Mouse (Mus musculus) hindbrain, embryonic 14.5 days (tissue): ENCODE measurements at regions not wholly inside any gene's neighbourhood (a gene's known extent, or its start where the extent isn't known, plus 50 kb on each side); places are given as distances from the start of the nearest gene placed in this dataset.

ENCODE experiments used
- ATAC-seq: fragments of 200-750 bp; cut with Nextera tagmentation; 2 replicates; pipeline ENCODE4 v1.8.0; 2017; ENCODE audit warnings: moderate number of reproducible peaks, mild to moderate bottlenecking, moderate TSS enrichment, moderate library complexity; ENCODE audit not compliant: low FRiP score
- DNase-seq: peaks from one replicate; pipeline ENCODE4 v3.0.0-alpha.2; 2015; ENCODE audit warnings: low spot score
- H3K27ac ChIP-seq: fragments of 300-500 bp; sonication (generic); 2 replicates; pipeline ENCODE4 v1.5.1; 2014; ENCODE audit warnings: mild to moderate bottlenecking, moderate library complexity
- H3K27me3 ChIP-seq: fragments of 300-500 bp; sonication (generic); 2 replicates; pipeline ENCODE4 v1.6.1; 2014; ENCODE audit warnings: mild to moderate bottlenecking, low read length, mixed read lengths; ENCODE audit not compliant: control insufficient read depth, insufficient read depth
- H3K36me3 ChIP-seq: fragments of 300-500 bp; sonication (generic); replicated peaks from 2 replicates; pipeline ENCODE4 v1.6.1; 2014; ENCODE audit not compliant: control insufficient read depth, insufficient read depth
- H3K4me1 ChIP-seq: fragments of 300-500 bp; sonication (generic); replicated peaks from 2 replicates; pipeline ENCODE4 v1.6.1; 2014; ENCODE audit warnings: antibody characterized with exemption, low read length, mixed read lengths; ENCODE audit not compliant: control insufficient read depth, insufficient read depth
- H3K4me2 ChIP-seq: fragments of 300-500 bp; sonication (generic); replicated peaks from 2 replicates; pipeline ENCODE4 v1.6.1; 2014; ENCODE audit warnings: mild to moderate bottlenecking, moderate library complexity
- H3K4me3 ChIP-seq: fragments of 300-500 bp; sonication (generic); replicated peaks from 2 replicates; pipeline ENCODE4 v1.5.1; 2014; ENCODE audit warnings: mild to moderate bottlenecking, low read length
- H3K9ac ChIP-seq: fragments of 300-500 bp; sonication (generic); 2 replicates; pipeline ENCODE4 v1.6.1; 2014
- H3K9me3 ChIP-seq: fragments of 300-500 bp; sonication (generic); 2 replicates; pipeline ENCODE4 v1.6.1; 2016; ENCODE audit warnings: low read length; ENCODE audit not compliant: control insufficient read depth
- whole genome bisulfite sequencing: fragments of 180-500 bp; shearing (Covaris S2); extraction: QIAGEN DNeasy Blood & Tissue Kit; methylation state at CpG from one replicate; pipeline ENCODE4 v1.1.7; 2014; 5-methylcytosine and 5-hydroxymethylcytosine counted together

DNA sequence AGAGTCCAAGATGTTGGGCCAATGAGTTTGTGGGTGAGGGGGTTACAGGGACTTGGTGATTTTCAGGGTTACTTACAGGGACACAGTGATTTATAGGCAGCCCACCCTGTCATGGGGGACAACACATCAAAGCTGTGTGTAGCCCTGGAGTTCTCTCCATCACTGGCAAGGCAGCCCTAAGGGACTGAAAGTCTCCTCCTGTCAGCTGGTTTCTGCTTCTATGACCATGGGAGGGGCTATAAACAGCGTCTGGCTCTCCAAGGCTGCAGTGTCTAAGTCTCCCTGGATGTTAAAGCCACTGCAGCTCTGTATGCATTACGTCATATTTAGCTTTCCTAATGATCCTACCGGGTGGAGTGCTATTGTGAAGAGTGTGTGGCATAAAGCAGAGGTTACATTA lies 66.2 kb upstream of the Zfp644 start:
- H3K4me2 ChIP-seq: no peak overlapping the region
- no peak for DNase-seq
- H3K4me1 ChIP-seq: no peaks in the 10 kb centered on the region
- WGBS: 44% methylated on average over 3 of the region's 3 CpGs
- H3K9ac ChIP-seq: no peak overlapping the region
- ATAC-seq: no peak
- peaks cover 4% of the 10 kb centered on the region; the same call in 1 of the 2 replicates for H3K27me3 ChIP-seq
- no peaks in the 10 kb centered on the region for H3K9me3 ChIP-seq
- no peak overlapping the region for H3K4me3 ChIP-seq
- H3K36me3 ChIP-seq: no peaks in the 10 kb centered on the region
- no peak overlapping the region for H3K27ac ChIP-seq

DNA sequence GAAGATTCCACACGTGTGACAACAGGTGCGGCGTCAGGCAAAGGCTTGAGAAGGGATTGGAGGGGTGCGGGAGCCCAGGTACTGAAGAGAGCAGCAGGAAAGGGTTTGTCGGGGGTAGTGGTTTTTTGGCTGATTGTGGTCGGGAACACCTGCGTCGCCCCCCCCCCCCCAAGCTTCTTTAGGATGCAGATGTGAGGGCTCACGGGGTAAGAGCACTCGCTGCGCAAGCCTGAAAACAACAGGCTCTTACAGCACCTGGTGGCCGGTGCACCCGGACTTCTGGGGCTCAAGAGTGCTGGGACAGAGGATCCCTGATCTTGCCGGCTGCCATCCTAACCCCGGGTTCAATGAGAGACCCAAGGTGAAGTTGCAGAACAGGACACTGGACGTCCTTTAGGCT lies 60.9 kb upstream of the Zfp644 start:
- no peaks in the 10 kb centered on the region for H3K9me3 ChIP-seq
- DNase-seq (no peak), ATAC-seq (no peak)
- H3K4me1 ChIP-seq: peaks cover 13% of the 10 kb centered on the region
- no peaks in the 10 kb centered on the region for H3K36me3 ChIP-seq
- H3K27me3 ChIP-seq: peaks cover 22% of the 10 kb centered on the region
- peak overlapping the region; percentile 50 for H3K4me2 ChIP-seq
- 10% methylated on average over 16 of the region's 16 CpGs for WGBS
- H3K4me3 ChIP-seq: peak overlapping the region; percentile 22; the same call in 1 of the 2 replicates
- H3K27ac ChIP-seq: no peak overlapping the region
- H3K9ac ChIP-seq: no peak overlapping the region

DNA sequence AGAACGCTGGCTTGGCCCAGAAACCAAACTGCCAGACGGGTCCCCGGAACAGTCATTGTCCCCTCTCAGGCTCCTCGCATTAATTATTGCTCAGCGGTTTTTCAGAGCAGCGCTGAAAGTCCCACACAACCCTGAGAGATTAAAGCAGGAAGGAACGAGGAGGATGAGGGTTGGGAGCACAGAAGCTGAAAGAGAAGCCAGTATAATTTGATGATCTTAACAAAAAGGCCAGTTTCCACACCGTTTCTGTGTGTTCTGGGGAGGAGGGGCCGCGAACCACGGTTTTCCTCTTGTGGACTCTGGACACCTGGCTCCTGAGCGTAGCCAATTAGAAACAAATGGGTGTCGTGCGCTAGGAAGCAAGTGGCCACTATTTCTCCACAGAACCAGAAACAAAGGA lies 60.3 kb upstream of the Zfp644 start:
- H3K27ac ChIP-seq: no peak overlapping the region
- peak overlapping the region; percentile 22 for H3K4me3 ChIP-seq
- H3K4me2 ChIP-seq: peak overlapping the region; percentile 50
- no peak for DNase-seq
- H3K27me3 ChIP-seq: peaks cover 22% of the 10 kb centered on the region
- ATAC-seq: peak; percentile 46; the same call in 1 of the 2 replicates
- no peaks in the 10 kb centered on the region for H3K9me3 ChIP-seq
- no peaks in the 10 kb centered on the region for H3K36me3 ChIP-seq
- 1% methylated on average over 14 of the region's 14 CpGs for WGBS
- H3K9ac ChIP-seq: 0 out of 2 replicates have a peak overlapping the region, but pooled peaks have one; percentile 5
- H3K4me1 ChIP-seq: peaks cover 13% of the 10 kb centered on the region

DNA sequence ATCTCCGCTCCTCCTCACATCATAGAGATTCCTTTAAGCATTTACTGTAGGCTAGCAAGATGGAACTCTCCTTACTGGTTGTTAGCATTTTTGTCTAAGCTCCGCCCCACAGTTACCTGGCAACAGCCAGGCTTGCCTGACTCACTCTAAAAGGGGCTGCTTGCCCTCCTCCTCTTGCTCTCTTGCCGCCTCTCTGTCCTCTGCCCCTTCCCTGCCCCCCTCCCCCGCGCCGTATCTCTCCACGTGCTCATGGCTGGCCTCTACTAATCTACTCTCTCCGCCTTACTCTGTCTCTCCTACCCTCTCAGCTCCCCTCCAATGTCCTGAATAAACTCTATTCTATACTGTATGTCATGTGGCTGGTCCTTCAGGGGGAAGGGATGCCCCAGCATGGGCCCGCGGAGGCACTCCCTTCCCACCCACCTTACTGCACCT lies 59.9 kb upstream of the Zfp644 start:
- H3K9me3 ChIP-seq: no peaks in the 10 kb centered on the region
- 0 out of 2 replicates have a peak overlapping the region, but pooled peaks have one; percentile 5 for H3K9ac ChIP-seq
- H3K4me2 ChIP-seq: peak overlapping the region; percentile 50
- no peak overlapping the region for H3K27ac ChIP-seq
- ATAC-seq (peak; percentile 78; the same call in 1 of the 2 replicates), DNase-seq (peak; percentile 61)
- peak overlapping the region; percentile 22 for H3K4me3 ChIP-seq
- WGBS: 3% methylated on average over 10 of the region's 10 CpGs
- no peaks in the 10 kb centered on the region for H3K36me3 ChIP-seq
- H3K27me3 ChIP-seq: peaks cover 22% of the 10 kb centered on the region
- peaks cover 13% of the 10 kb centered on the region for H3K4me1 ChIP-seq

DNA sequence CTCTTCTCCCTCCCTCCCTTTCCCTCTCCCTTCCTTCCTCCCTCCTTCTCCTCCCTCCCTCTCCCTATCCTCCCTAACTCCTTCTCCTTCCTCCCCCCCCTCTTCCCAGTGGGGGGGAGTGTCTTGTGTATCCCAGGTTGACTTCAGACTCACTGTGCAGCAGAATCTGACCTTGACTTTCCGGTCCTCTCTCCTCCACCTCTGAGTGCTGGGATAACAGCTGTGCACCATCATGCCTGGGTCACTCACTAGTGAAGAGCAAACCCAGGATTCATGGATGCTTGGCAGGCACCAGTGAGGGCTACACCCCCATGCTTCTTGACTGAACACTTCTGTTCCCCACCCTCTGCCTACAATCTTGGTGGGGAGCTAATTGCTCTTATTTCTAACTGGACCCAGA lies 56.2 kb upstream of the Zfp644 start:
- H3K9me3 ChIP-seq: no peaks in the 10 kb centered on the region
- 89% methylated on average over 1 of the region's 1 CpGs for WGBS
- peaks cover 19% of the 10 kb centered on the region for H3K4me1 ChIP-seq
- no peak overlapping the region for H3K4me3 ChIP-seq
- DNase-seq (no peak), ATAC-seq (no peak)
- H3K9ac ChIP-seq: no peak overlapping the region
- H3K27me3 ChIP-seq: peaks cover 18% of the 10 kb centered on the region
- H3K36me3 ChIP-seq: no peaks in the 10 kb centered on the region
- H3K27ac ChIP-seq: no peak overlapping the region
- no peak overlapping the region for H3K4me2 ChIP-seq

DNA sequence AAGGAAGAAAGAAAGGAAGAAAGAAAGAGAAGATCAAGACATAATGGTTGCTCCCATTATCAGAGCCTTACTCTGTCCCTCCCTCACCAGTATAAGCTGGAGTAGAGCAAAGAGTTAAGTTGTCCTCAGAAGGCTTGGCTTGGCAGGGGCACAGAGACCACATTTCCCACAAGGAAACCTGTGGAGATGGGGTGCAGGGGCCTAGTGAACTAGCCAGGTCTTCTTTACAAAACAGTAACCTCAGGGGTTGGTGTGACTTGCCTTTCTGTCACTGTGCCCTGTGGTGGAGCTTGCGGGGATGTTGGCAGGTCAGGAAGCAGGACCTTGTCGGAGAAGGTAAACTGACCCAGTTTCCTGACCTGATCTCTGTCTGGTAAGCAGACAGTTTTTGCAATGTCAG lies 53.1 kb upstream of the Zfp644 start:
- no peak overlapping the region for H3K4me2 ChIP-seq
- no peak overlapping the region for H3K27ac ChIP-seq
- ATAC-seq (no peak), DNase-seq (no peak)
- H3K4me3 ChIP-seq: no peak overlapping the region
- H3K27me3 ChIP-seq: no peaks in the 10 kb centered on the region
- no peaks in the 10 kb centered on the region for H3K36me3 ChIP-seq
- 89% methylated on average over 2 of the region's 2 CpGs for WGBS
- H3K9ac ChIP-seq: no peak overlapping the region
- 0 out of 2 replicates have a peak, but pooled peaks cover 6% of the 10 kb centered on the region for H3K4me1 ChIP-seq
- no peaks in the 10 kb centered on the region for H3K9me3 ChIP-seq

DNA sequence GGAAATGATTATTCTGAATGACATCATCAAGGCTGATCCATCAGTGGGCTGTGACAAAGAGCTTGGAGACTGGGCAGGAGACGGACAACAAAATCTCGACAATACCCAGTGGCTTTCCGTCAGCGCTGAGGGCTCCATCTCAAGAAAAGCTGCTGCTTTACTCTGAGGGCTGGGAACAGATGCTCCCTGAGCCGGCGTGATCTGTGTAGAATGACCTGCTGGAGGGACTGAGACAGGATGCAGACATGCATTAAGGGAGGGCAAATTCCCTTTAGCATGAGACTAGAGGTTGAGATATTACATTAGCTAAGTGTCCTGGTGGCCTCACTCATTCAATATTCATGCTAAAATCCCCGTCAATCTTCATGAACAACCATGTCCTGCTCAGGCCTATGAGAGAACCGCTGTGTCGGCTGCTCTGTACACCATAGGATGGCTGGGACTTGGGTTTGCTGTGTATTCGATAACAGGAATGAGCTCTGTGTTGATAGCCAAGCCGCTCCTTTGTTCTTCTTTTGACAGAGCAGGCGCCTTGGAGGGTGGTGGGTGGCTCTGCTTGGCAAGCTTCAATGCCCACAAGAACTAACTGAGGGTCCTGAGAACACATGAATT lies 51.5 kb upstream of the Zfp644 start:
- 46% methylated on average over 12 of the region's 12 CpGs for WGBS
- ATAC-seq: 0 out of 2 replicates have a peak, but pooled peaks have one; percentile 55
- no peak overlapping the region for H3K27ac ChIP-seq

More for the DNA sequence above, 51.5 kb upstream of the Zfp644 start:
- DNase-seq: no peak
- H3K36me3 ChIP-seq: no peaks in the 10 kb centered on the region
- H3K9ac ChIP-seq: no peak overlapping the region
- no peaks in the 10 kb centered on the region for H3K9me3 ChIP-seq
- 0 out of 2 replicates have a peak, but pooled peaks cover 6% of the 10 kb centered on the region for H3K4me1 ChIP-seq
- H3K4me2 ChIP-seq: no peak overlapping the region
- no peaks in the 10 kb centered on the region for H3K27me3 ChIP-seq
- no peak overlapping the region for H3K4me3 ChIP-seq
